Comparison of ENCODE assay signal across 14 mouse cellular contexts in the genomic region with DNA sequence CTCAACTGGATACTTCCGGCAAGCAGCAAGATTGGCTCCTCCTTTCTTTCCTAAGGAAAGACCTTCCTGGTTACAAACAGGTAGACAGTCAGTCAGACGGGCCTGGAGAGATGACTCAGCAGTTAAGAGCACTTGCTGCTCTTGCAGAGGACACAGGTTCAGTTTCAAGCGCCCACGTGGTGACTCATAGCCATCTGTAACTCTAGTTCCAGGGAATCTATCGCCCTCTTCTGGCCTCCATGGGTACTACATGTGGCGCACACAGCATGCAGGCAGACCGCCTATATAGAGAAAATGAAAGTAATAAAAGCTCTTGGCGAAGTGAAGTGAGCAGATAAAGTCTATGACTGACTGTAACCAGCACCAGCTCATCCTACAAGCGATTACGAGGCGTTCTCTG.
DNase-seq lines count a peak whose midpoint lies in the region; ATAC-seq and TF ChIP-seq lines count a peak whose summit lies in the region.
"Had no signal": no experiment of that assay in that cellular context is flagged by ENCODE, and none has a peak within 500 bp of the region (broad histone marks: within the 10 kb centered on the region; RNA-seq: fewer than 3 reads in every experiment).

No protein-coding gene starts in this region.

- no peak overlapping the region for H3K27ac ChIP-seq in hindbrain, postnatal 0 days
- H3K27ac ChIP-seq in hindbrain, embryonic 16.5 days (ENCODE audit: low read depth, low read length): no peak overlapping the region
- H3K27ac ChIP-seq in midbrain, postnatal 0 days (ENCODE audit: low read depth, low read length): no peak overlapping the region
- no peak overlapping the region for H3K27ac ChIP-seq in midbrain, embryonic 11.5 days (ENCODE audit: low read depth, low read length)
- peak overlapping the region; percentile 34 for H3K27ac ChIP-seq in small intestine, adult 2 months (ENCODE audit: insufficient read depth, low read depth, low read length)
- H3K27ac ChIP-seq in midbrain, embryonic 10.5 days (replicated peaks): no peak overlapping the region
- H3K27ac ChIP-seq: midbrain, embryonic 13.5 days; neural tube, embryonic 13.5 days had no signal

- WGBS in hindbrain, postnatal 0 days: 86% methylated on average over 11 of the region's 11 CpGs
- WGBS in hindbrain, embryonic 16.5 days: 85% methylated on average over 11 of the region's 11 CpGs
- 85% methylated on average over 11 of the region's 11 CpGs for WGBS in midbrain, postnatal 0 days
- 85% methylated on average over 11 of the region's 11 CpGs for WGBS in midbrain, embryonic 11.5 days
- 61% methylated on average over 11 of the region's 11 CpGs for WGBS in small intestine, adult 2 months
- WGBS in midbrain, embryonic 10.5 days: 83% methylated on average over 11 of the region's 11 CpGs

- TF ChIP-seq CTCF in hindbrain, postnatal 0 days (IDR thresholded peaks at IDR 0.05; ENCODE audit: low read depth): peak; percentile 42
- peak; percentile 41 for TF ChIP-seq CTCF in midbrain, postnatal 0 days (IDR thresholded peaks at IDR 0.05)
- TF ChIP-seq CTCF in small intestine, adult 2 months (IDR thresholded peaks at IDR 0.05; ENCODE audit: extremely low read depth, insufficient read length, insufficient replicate concordance, low read depth, low read length): peak; percentile 67; the same call in 1 of the 2 replicates

- H3K36me3 ChIP-seq in hindbrain, postnatal 0 days (ENCODE audit: insufficient read depth, low read length): no peaks in the 10 kb centered on the region
- H3K36me3 ChIP-seq in hindbrain, embryonic 16.5 days (ENCODE audit: control insufficient read depth, insufficient read depth, low read length): no peaks in the 10 kb centered on the region
- H3K36me3 ChIP-seq in midbrain, postnatal 0 days (ENCODE audit: insufficient read depth, low read length): no peaks in the 10 kb centered on the region
- no peaks in the 10 kb centered on the region for H3K36me3 ChIP-seq in midbrain, embryonic 11.5 days (ENCODE audit: control insufficient read depth, insufficient read depth, low read length)
- H3K36me3 ChIP-seq in small intestine, adult 2 months (ENCODE audit: control insufficient read depth, insufficient read depth, low read length): no peaks in the 10 kb centered on the region
- H3K36me3 ChIP-seq in midbrain, embryonic 10.5 days: no peaks in the 10 kb centered on the region
- H3K36me3 ChIP-seq: midbrain, embryonic 13.5 days; neural tube, embryonic 13.5 days had no signal

- no peak for TF ChIP-seq POLR2A in small intestine, adult 2 months (IDR thresholded peaks at IDR 0.05; ENCODE audit: low read depth, low read length)

- no peaks in the 10 kb centered on the region for H3K4me1 ChIP-seq in hindbrain, postnatal 0 days (ENCODE audit: insufficient read depth, low read length)
- no peaks in the 10 kb centered on the region for H3K4me1 ChIP-seq in hindbrain, embryonic 16.5 days (ENCODE audit: control insufficient read depth, insufficient read depth, low read depth, low read length)
- H3K4me1 ChIP-seq in midbrain, postnatal 0 days (ENCODE audit: insufficient read depth, low read length): no peaks in the 10 kb centered on the region
- no peaks in the 10 kb centered on the region for H3K4me1 ChIP-seq in midbrain, embryonic 11.5 days (ENCODE audit: control insufficient read depth, insufficient read depth, low read length)
- H3K4me1 ChIP-seq in small intestine, adult 2 months (ENCODE audit: control insufficient read depth, insufficient read depth, insufficient read length, low read length): peaks cover 8% of the 10 kb centered on the region; the same call in 1 of the 2 replicates
- peaks cover 3% of the 10 kb centered on the region; the same call in 1 of the 2 replicates for H3K4me1 ChIP-seq in midbrain, embryonic 10.5 days
- H3K4me1 ChIP-seq: midbrain, embryonic 13.5 days had no signal

- ATAC-seq in hindbrain, postnatal 0 days: no peak
- no peak for ATAC-seq in hindbrain, embryonic 16.5 days
- no peak for ATAC-seq in midbrain, postnatal 0 days (ENCODE audit: low FRiP score)
- ATAC-seq in midbrain, embryonic 11.5 days (ENCODE audit: low FRiP score): no peak
- ATAC-seq: midbrain, embryonic 13.5 days had no signal

- no peaks in the 10 kb centered on the region for H3K9me3 ChIP-seq in hindbrain, postnatal 0 days (ENCODE audit: low read length)
- no peaks in the 10 kb centered on the region; the same call in 1 of the 2 replicates for H3K9me3 ChIP-seq in hindbrain, embryonic 16.5 days (ENCODE audit: control insufficient read depth, low read length)
- no peaks in the 10 kb centered on the region for H3K9me3 ChIP-seq in midbrain, postnatal 0 days (ENCODE audit: low read length)
- H3K9me3 ChIP-seq in midbrain, embryonic 11.5 days (ENCODE audit: control insufficient read depth, low read length): no peaks in the 10 kb centered on the region
- H3K9me3 ChIP-seq in midbrain, embryonic 10.5 days (replicated peaks): peaks cover 5% of the 10 kb centered on the region; the same call in 1 of the 2 replicates

- H3K4me2 ChIP-seq in hindbrain, postnatal 0 days (ENCODE audit: low read depth, low read length): no peak overlapping the region
- no peak overlapping the region for H3K4me2 ChIP-seq in hindbrain, embryonic 16.5 days (ENCODE audit: low read length)
- no peak overlapping the region for H3K4me2 ChIP-seq in midbrain, postnatal 0 days (ENCODE audit: low read depth, low read length, poor library complexity, severe bottlenecking)
- no peak overlapping the region for H3K4me2 ChIP-seq in midbrain, embryonic 11.5 days
- H3K4me2 ChIP-seq: midbrain, embryonic 13.5 days; neural tube, embryonic 13.5 days had no signal

- no peak overlapping the region for H3K9ac ChIP-seq in hindbrain, postnatal 0 days (replicated peaks; ENCODE audit: low read length)
- H3K9ac ChIP-seq in hindbrain, embryonic 16.5 days (ENCODE audit: low read depth, low read length): no peak overlapping the region
- H3K9ac ChIP-seq in midbrain, postnatal 0 days (replicated peaks; ENCODE audit: low read length, poor library complexity, severe bottlenecking): no peak overlapping the region
- no peak overlapping the region for H3K9ac ChIP-seq in midbrain, embryonic 11.5 days (ENCODE audit: low read length)
- H3K9ac ChIP-seq: midbrain, embryonic 13.5 days; neural tube, embryonic 13.5 days had no signal

- H3K4me3 ChIP-seq in hindbrain, postnatal 0 days (ENCODE audit: low read length): no peak overlapping the region
- H3K4me3 ChIP-seq in hindbrain, embryonic 16.5 days (ENCODE audit: low read length): no peak overlapping the region
- no peak overlapping the region for H3K4me3 ChIP-seq in midbrain, postnatal 0 days (ENCODE audit: low read depth, low read length)
- H3K4me3 ChIP-seq in midbrain, embryonic 11.5 days (ENCODE audit: low read depth, low read length): no peak overlapping the region
- no peak overlapping the region for H3K4me3 ChIP-seq in small intestine, adult 2 months (ENCODE audit: low read depth, low read length)
- no peak overlapping the region for H3K4me3 ChIP-seq in midbrain, embryonic 10.5 days
- H3K4me3 ChIP-seq: midbrain, embryonic 13.5 days; neural tube, embryonic 13.5 days had no signal

- no peak for DNase-seq in hindbrain, postnatal 0 days (ENCODE audit: low spot score)
- no peak for DNase-seq in midbrain, postnatal 0 days (ENCODE audit: low spot score)
- no peak for DNase-seq in midbrain, embryonic 11.5 days (ENCODE audit: low spot score, missing footprints)
- peak; percentile 17 for DNase-seq in T-cell, adult 2 months (ENCODE audit: low spot score)
- DNase-seq in midbrain, embryonic 10.5 days (ENCODE audit: low spot score): no peak
- DNase-seq in cerebellum, adult 11 months: no peak
- DNase-seq: adrenal gland, adult 2 months; heart, postnatal 10 days; kidney, adult 8-10 months; right cerebral cortex, postnatal 14 days had no signal

- H3K27me3 ChIP-seq in hindbrain, postnatal 0 days (ENCODE audit: insufficient read depth, low read length): no peaks in the 10 kb centered on the region
- no peaks in the 10 kb centered on the region for H3K27me3 ChIP-seq in hindbrain, embryonic 16.5 days (replicated peaks; ENCODE audit: control insufficient read depth, insufficient read depth, low read length)
- no peaks in the 10 kb centered on the region; the same call in 1 of the 2 replicates for H3K27me3 ChIP-seq in midbrain, postnatal 0 days (ENCODE audit: insufficient read depth, low read length)
- no peaks in the 10 kb centered on the region for H3K27me3 ChIP-seq in midbrain, embryonic 11.5 days (ENCODE audit: control insufficient read depth, insufficient read depth, low read length)
- H3K27me3 ChIP-seq in small intestine, adult 2 months (ENCODE audit: control insufficient read depth, insufficient read depth, low read length): no peaks in the 10 kb centered on the region
- no peaks in the 10 kb centered on the region for H3K27me3 ChIP-seq in midbrain, embryonic 10.5 days (ENCODE audit: low read depth, poor library complexity, severe bottlenecking)
- H3K27me3 ChIP-seq: midbrain, embryonic 13.5 days; neural tube, embryonic 13.5 days had no signal
